Mouse (Mus musculus) naive thymus-derived CD4-positive, alpha-beta T cell, adult 2 months (primary cell): ENCODE measurements around the gene Bet1.

Experiments used
- DNase-seq: peaks from one replicate; pipeline ENCODE4 v3.0.0-alpha.2; 2011; ENCODE audit warnings: low read depth

Gene Bet1

GRCm38 (mm10) chr6:4086663-4087454, at the start of gene Bet1:
TSS of gene Bet1 (minus strand) at chr6:4086972.
- DNase-seq = peak; percentile 93

- no peak for DNase-seq
Measured at GRCm38 (mm10) chr6:4132239-4132638, 45.5 kb upstream of the Bet1 start.

GRCm38 (mm10) chr6:4131149-4131548, 44.4 kb upstream of the Bet1 start:
- no peak for DNase-seq

GRCm38 (mm10) chr6:4118611-4119010, 31.8 kb upstream of the Bet1 start:
- DNase-seq = no peak

GRCm38 (mm10) chr6:4090423-4090822, 3.7 kb upstream of the Bet1 start:
- no peak for DNase-seq

- DNase-seq = no peak
Measured at GRCm38 (mm10) chr6:4072281-4072680, 14.5 kb downstream of the Bet1 start.

- no peak for DNase-seq
Measured at GRCm38 (mm10) chr6:4069714-4070113, 17.1 kb downstream of the Bet1 start.

- DNase-seq = no peak
Measured at GRCm38 (mm10) chr6:4054387-4054786, 32.4 kb downstream of the Bet1 start.

GRCm38 (mm10) chr6:4052843-4053242, 33.9 kb downstream of the Bet1 start:
- no peak for DNase-seq

GRCm38 (mm10) chr6:4047200-4047599, 39.6 kb downstream of the Bet1 start:
- no peak for DNase-seq

- DNase-seq = no peak
Measured at GRCm38 (mm10) chr6:4041821-4042220, 45.0 kb downstream of the Bet1 start.

GRCm38 (mm10) chr6:4030956-4031355, 55.8 kb downstream of the Bet1 start:
- DNase-seq = no peak
